Mouse (Mus musculus): ENCODE data around the gene Tns3. TPM values are rescaled to one million over a fixed set of nuclear protein-coding genes. Genes with fewer than 3 reads are reported as not detected.

The Tns3 gene
- polyA plus RNA-seq, 1 experiment from 2014 or later = 21.1 TPM

GRCm38 (mm10) chr11:8602606-8603005 is 61.7 kb downstream of the Tns3 start:
- H3K27ac ChIP-seq = no peak overlapping the region
- no peaks in the 10 kb centered on the region for H3K27me3 ChIP-seq (replicated peaks)
- peaks cover 6% of the 10 kb centered on the region for H3K4me1 ChIP-seq (replicated peaks)
- no peak for ATAC-seq
- WGBS = 78% methylated on average over 1 of the region's 1 CpGs
- no peaks in the 10 kb centered on the region for H3K9me3 ChIP-seq
- no peak overlapping the region for H3K4me3 ChIP-seq (replicated peaks)
- peaks cover 8% of the 10 kb centered on the region for H3K36me3 ChIP-seq
- no peak overlapping the region for H3K9ac ChIP-seq
- no peak overlapping the region for H3K4me2 ChIP-seq (replicated peaks)

DNA sequence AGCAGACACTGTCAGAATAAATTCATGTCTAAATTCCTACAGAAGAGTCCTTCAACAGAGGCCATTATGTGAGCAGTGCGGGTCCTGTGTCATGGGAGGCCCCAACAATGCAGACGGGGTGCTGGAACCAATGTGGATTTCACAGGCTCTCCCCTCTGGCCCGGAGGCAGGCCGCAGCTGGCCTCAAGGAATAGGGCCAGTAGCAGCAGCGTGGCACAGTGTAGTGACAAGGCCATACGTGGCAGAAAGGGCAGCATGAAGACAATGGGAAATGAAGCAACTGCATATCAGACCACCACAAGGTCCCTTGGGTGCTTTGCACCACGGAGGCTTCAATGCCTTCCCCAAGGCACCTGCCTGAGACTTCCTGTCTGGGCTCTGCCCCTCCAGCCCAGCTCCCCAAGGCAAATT is 62.9 kb downstream of the Tns3 start:
- Histone ChIP-seq H3K9me3 (no peaks in the 10 kb centered on the region), H3K4me1 (replicated peaks) (peaks cover 6% of the 10 kb centered on the region), H3K9ac (no peak overlapping the region), H3K4me2 (replicated peaks) (no peak overlapping the region), H3K4me3 (replicated peaks) (no peak overlapping the region), H3K27ac (no peak overlapping the region), H3K27me3 (replicated peaks) (no peaks in the 10 kb centered on the region), H3K36me3 (peaks cover 8% of the 10 kb centered on the region)
- ATAC-seq = no peak
- WGBS = 65% methylated on average over 7 of the region's 7 CpGs

GRCm38 (mm10) chr11:8595642-8596041 is 68.7 kb downstream of the Tns3 start:
- H3K9ac ChIP-seq = no peak overlapping the region
- ATAC-seq = peak; percentile 64
- WGBS = 74% methylated on average over 5 of the region's 5 CpGs
- H3K27me3 ChIP-seq (replicated peaks) = no peaks in the 10 kb centered on the region
- H3K4me2 ChIP-seq (replicated peaks) = no peak overlapping the region
- H3K9me3 ChIP-seq = no peaks in the 10 kb centered on the region
- peaks cover 10% of the 10 kb centered on the region; the same call in 1 of the 2 replicates for H3K4me1 ChIP-seq (replicated peaks)
- H3K27ac ChIP-seq = no peak overlapping the region
- H3K36me3 ChIP-seq = peaks cover 13% of the 10 kb centered on the region
- H3K4me3 ChIP-seq (replicated peaks) = no peak overlapping the region

DNA sequence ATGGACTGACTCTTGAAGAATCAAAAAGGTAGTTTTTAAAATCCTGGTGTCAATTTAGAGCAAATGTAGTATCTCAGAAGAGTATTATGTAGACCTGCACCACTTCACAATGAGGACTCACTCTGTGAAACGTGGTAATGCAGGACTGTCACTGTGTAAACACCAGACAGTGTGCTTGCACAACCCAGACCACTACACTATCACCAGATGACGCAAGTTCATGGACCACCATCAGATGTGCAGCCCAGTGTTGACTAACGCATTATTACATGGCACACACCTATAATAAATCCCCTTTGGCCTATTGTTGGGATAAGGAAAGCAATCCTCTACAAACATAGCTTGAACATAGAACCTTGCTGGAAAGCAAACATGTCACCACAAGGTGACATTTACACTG is 71.2 kb downstream of the Tns3 start:
- H3K4me1 ChIP-seq (replicated peaks) = peaks cover 19% of the 10 kb centered on the region; the same call in 1 of the 2 replicates
- WGBS = 51% methylated on average over 3 of the region's 3 CpGs
- H3K36me3 ChIP-seq = peaks cover 5% of the 10 kb centered on the region; the same call in 1 of the 2 replicates
- H3K9ac ChIP-seq = no peak overlapping the region
- H3K27ac ChIP-seq = no peak overlapping the region
- peak; percentile 34; the same call in 1 of the 2 replicates for ATAC-seq
- H3K4me2 ChIP-seq (replicated peaks) = no peak overlapping the region
- no peaks in the 10 kb centered on the region for H3K9me3 ChIP-seq
- H3K27me3 ChIP-seq (replicated peaks) = no peaks in the 10 kb centered on the region
- no peak overlapping the region for H3K4me3 ChIP-seq (replicated peaks)

DNA sequence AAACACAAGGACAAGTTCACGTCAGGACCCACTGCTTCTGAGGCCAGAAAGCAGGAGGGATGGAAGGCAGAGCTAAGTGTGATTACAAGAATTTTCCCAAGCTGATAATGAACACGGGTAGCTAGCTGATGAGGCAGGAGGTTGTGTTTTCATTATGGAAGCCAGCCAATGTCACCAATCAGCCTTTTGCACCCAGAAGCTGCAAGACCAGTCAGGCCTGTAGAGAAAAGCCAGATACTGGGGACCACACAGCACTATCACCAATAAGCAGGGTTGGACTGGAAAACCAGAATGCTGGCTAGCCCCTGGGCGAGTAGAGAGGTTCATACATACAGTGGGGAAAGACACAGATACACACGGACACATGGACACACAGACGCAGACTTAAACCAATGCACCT is 73.1 kb downstream of the Tns3 start:
- H3K9me3 ChIP-seq = no peaks in the 10 kb centered on the region
- H3K9ac ChIP-seq = no peak overlapping the region
- 0 out of 2 replicates have a peak, but pooled peaks cover 4% of the 10 kb centered on the region for H3K36me3 ChIP-seq
- no peaks in the 10 kb centered on the region for H3K27me3 ChIP-seq (replicated peaks)
- H3K4me3 ChIP-seq (replicated peaks) = no peak overlapping the region
- 61% methylated on average over 5 of the region's 5 CpGs for WGBS
- no peak for ATAC-seq
- no peak overlapping the region for H3K27ac ChIP-seq
- H3K4me1 ChIP-seq (replicated peaks) = peaks cover 29% of the 10 kb centered on the region
- no peak overlapping the region for H3K4me2 ChIP-seq (replicated peaks)

GRCm38 (mm10) chr11:8589226-8589905 is 75.0 kb downstream of the Tns3 start:
- Histone ChIP-seq H3K27ac (0 out of 2 replicates have a peak overlapping the region, but pooled peaks have one; percentile 24), H3K4me2 (replicated peaks) (no peak overlapping the region), H3K4me3 (replicated peaks) (no peak overlapping the region), H3K9ac (no peak overlapping the region), H3K9me3 (no peaks in the 10 kb centered on the region), H3K27me3 (replicated peaks) (no peaks in the 10 kb centered on the region), H3K4me1 (replicated peaks) (peaks cover 36% of the 10 kb centered on the region), H3K36me3 (no peaks in the 10 kb centered on the region)
- WGBS = 49% methylated on average over 9 of the region's 9 CpGs
- ATAC-seq = no peak

DNA sequence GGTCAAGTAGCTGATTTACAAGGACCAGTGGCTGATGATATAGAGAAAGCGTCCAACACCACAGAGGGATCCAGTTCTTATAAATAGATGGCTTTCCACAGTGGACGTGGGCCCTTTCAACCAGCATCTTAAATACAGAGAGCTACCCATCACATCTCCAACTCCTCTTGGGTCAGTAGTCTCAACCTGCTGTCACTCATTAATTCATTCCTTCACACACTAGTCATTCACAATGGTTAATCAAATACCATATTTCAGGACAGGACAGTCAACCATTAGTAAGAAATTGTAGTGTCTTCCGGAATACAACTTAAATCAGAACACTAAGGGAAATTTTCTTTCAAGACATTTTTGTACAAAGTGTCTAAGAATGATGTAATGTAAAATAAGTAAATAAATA is 76.4 kb downstream of the Tns3 start:
- no peak overlapping the region for H3K27ac ChIP-seq
- H3K4me2 ChIP-seq (replicated peaks) = no peak overlapping the region
- ATAC-seq = no peak
- H3K4me3 ChIP-seq (replicated peaks) = no peak overlapping the region
- no peak overlapping the region for H3K9ac ChIP-seq
- no peaks in the 10 kb centered on the region for H3K27me3 ChIP-seq (replicated peaks)
- H3K4me1 ChIP-seq (replicated peaks) = peaks cover 45% of the 10 kb centered on the region
- 93% methylated on average over 3 of the region's 3 CpGs for WGBS
- no peaks in the 10 kb centered on the region for H3K36me3 ChIP-seq
- H3K9me3 ChIP-seq = no peaks in the 10 kb centered on the region

DNA sequence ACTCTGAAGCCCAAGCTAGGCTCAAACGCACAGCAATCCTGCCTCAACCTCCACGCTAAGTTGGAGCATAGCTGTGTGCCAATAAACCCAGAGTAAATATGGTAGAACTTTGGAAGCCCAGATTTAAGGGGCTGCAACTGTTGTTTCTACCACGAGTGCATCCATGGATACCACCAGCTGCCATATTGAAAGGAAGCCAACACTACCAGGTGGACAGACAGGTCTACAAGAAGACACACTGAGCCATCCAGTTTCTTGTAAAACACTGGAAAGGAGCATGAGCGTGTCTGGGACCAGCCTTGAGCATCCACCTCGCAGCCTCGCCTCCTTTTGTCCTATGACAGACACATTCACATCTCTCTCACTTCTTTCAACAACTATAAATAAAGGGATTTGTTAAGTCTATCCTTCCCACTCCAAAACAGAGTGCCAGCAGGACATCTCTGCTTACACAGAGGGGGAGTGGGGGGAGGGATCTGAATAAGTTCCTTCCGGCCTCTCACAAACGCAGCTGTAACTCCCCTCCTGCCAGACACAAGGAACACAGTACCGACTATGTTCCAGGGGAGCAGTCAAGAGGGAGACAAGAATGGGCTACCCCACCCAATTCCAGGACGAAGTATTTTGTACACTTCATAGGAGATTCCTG is 77.2 kb downstream of the Tns3 start:
- peak overlapping the region; percentile 4; the same call in 1 of the 2 replicates for H3K27ac ChIP-seq
- H3K4me1 ChIP-seq (replicated peaks) = peaks cover 50% of the 10 kb centered on the region
- no peaks in the 10 kb centered on the region for H3K27me3 ChIP-seq (replicated peaks)
- H3K9me3 ChIP-seq = no peaks in the 10 kb centered on the region
- H3K9ac ChIP-seq = no peak overlapping the region
- no peak overlapping the region for H3K4me3 ChIP-seq (replicated peaks)
- H3K4me2 ChIP-seq (replicated peaks) = no peak overlapping the region
- 48% methylated on average over 10 of the region's 10 CpGs for WGBS
- ATAC-seq = no peak
- H3K36me3 ChIP-seq = no peaks in the 10 kb centered on the region

DNA sequence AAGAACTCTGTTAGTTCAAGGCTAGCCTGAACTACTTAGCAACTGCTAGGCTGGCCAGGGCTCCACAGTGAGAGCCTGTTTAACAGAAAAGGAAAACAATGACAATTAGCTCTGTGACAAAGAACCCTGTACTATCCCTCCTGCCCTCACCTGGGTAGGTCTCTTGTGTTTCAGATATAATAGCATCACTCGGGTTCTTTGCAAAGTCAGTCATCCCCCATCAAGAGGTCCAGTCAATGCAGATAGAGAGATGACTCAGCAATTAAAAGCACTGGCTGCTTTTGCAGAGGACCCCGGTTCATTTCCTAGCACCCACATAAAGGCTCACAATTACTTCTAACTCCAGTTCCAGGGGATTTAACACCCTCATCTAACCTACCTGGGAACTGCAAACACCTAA is 78.0 kb downstream of the Tns3 start:
- Histone ChIP-seq H3K36me3 (no peaks in the 10 kb centered on the region), H3K9me3 (no peaks in the 10 kb centered on the region), H3K27me3 (replicated peaks) (no peaks in the 10 kb centered on the region), H3K4me3 (replicated peaks) (no peak overlapping the region), H3K4me1 (replicated peaks) (peaks cover 54% of the 10 kb centered on the region), H3K4me2 (replicated peaks) (no peak overlapping the region), H3K27ac (no peak overlapping the region), H3K9ac (no peak overlapping the region)
- ATAC-seq = no peak
- 73% methylated on average over 2 of the region's 2 CpGs for WGBS

- H3K4me1 ChIP-seq (replicated peaks) = peaks cover 51% of the 10 kb centered on the region
- H3K27ac ChIP-seq = no peak overlapping the region
- H3K9ac ChIP-seq = no peak overlapping the region
- WGBS = 79% methylated on average over 3 of the region's 3 CpGs
- H3K9me3 ChIP-seq = no peaks in the 10 kb centered on the region
- H3K4me2 ChIP-seq (replicated peaks) = no peak overlapping the region
- no peaks in the 10 kb centered on the region for H3K36me3 ChIP-seq
- no peaks in the 10 kb centered on the region for H3K27me3 ChIP-seq (replicated peaks)
- no peak overlapping the region for H3K4me3 ChIP-seq (replicated peaks)
- ATAC-seq = no peak
These were observed 78.6 kb downstream of the Tns3 start for GRCm38 (mm10) chr11:8585686-8586085.

DNA sequence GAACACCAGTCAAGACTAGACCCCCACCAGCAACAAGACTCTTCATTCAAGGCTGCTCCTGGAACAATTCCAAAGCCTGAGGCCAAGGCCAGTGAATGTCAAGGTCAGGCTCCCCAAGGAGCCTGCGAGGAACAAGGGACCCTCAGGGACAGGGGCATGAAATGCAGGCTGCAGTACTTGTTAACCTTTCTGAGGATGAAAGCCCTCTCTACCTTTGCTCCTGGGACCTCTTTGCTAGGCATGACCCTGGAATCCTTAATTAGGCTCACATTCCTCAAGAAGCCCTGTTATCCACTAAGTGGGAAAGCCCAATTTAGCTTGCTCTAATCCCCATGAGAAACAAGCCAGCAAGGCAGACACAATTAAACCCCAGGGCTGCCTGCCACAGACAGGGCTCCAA is 79.4 kb downstream of the Tns3 start:
- WGBS = 48% methylated on average over 1 of the region's 1 CpGs
- ATAC-seq = no peak
- Histone ChIP-seq H3K9ac (no peak overlapping the region), H3K9me3 (no peaks in the 10 kb centered on the region), H3K27me3 (replicated peaks) (no peaks in the 10 kb centered on the region), H3K36me3 (no peaks in the 10 kb centered on the region), H3K4me1 (replicated peaks) (peaks cover 55% of the 10 kb centered on the region), H3K27ac (peak overlapping the region; percentile 42; the same call in 1 of the 2 replicates), H3K4me3 (replicated peaks) (no peak overlapping the region), H3K4me2 (replicated peaks) (no peak overlapping the region)

DNA sequence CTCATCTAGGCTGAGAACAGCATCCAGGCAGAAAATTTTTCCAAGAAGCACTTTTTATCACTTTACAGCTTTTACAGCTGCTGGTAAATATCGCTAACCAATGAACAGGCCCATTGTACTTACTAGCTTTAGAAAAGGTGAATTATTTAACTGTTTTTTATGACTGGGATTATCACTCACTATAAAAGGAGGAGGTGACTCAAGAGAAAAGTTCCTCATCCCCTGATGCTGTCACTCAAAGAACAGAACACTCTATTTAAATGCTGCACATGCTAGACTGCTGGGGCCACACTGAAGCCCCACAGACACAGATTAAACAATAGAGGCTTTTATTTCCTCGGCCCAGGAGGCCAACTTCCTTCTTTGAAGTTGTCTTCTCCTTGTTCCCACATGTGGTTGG is 80.0 kb downstream of the Tns3 start:
- no peaks in the 10 kb centered on the region for H3K27me3 ChIP-seq (replicated peaks)
- peak; percentile 68 for ATAC-seq
- H3K27ac ChIP-seq = peak overlapping the region; percentile 79; the same call in 1 of the 2 replicates
- 58% methylated on average over 2 of the region's 2 CpGs for WGBS
- H3K4me3 ChIP-seq (replicated peaks) = no peak overlapping the region
- no peaks in the 10 kb centered on the region for H3K9me3 ChIP-seq
- peaks cover 54% of the 10 kb centered on the region for H3K4me1 ChIP-seq (replicated peaks)
- H3K9ac ChIP-seq = no peak overlapping the region
- H3K36me3 ChIP-seq = no peaks in the 10 kb centered on the region
- no peak overlapping the region for H3K4me2 ChIP-seq (replicated peaks)

- Histone ChIP-seq H3K4me3 (replicated peaks) (no peak overlapping the region), H3K9ac (no peak overlapping the region), H3K36me3 (no peaks in the 10 kb centered on the region), H3K4me2 (replicated peaks) (no peak overlapping the region), H3K27ac (peak overlapping the region; percentile 79; the same call in 1 of the 2 replicates), H3K4me1 (replicated peaks) (peaks cover 51% of the 10 kb centered on the region), H3K27me3 (replicated peaks) (no peaks in the 10 kb centered on the region), H3K9me3 (no peaks in the 10 kb centered on the region)
- no peak for ATAC-seq
- 62% methylated on average over 3 of the region's 3 CpGs for WGBS
These were observed 81.2 kb downstream of the Tns3 start for GRCm38 (mm10) chr11:8583137-8583536.
